Mouse (Mus musculus): ENCODE measurements around the gene Gpc5.
A peak's percentile ranks its signal among the peaks of the same experiment; 100 is the strongest.

Gpc5 gene

DNA sequence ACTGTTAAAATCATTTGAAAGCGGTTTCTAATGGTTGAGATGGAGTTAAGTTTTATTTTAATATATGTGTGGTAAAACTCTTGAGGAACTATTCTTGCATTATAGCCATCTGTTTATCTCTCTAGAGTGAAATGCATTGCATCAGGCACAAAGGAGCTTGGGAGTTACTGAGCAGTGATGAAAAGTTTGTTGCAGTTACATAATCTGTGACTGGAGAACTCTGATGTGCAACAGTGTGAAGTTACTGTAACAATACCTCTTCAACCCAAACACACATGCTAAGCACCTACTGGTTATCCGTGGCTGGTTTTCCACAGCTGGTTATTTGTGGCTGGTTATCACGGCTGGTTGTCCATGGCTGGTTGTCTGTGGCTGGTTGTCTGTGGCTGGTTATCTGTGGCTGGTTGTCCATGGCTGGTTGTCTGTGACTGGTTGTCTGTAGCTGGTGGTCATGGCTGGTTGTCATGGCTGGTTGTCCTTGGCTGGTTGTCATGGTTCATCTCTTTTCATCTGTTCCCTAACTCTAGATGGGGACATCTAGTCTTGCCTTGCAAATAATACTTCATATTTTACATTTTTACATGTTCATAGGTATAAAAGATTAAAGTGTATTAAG is 273.4 kb downstream of the Gpc5 start:
- no peak for DNase-seq (ENCODE audit: low read depth)

DNA sequence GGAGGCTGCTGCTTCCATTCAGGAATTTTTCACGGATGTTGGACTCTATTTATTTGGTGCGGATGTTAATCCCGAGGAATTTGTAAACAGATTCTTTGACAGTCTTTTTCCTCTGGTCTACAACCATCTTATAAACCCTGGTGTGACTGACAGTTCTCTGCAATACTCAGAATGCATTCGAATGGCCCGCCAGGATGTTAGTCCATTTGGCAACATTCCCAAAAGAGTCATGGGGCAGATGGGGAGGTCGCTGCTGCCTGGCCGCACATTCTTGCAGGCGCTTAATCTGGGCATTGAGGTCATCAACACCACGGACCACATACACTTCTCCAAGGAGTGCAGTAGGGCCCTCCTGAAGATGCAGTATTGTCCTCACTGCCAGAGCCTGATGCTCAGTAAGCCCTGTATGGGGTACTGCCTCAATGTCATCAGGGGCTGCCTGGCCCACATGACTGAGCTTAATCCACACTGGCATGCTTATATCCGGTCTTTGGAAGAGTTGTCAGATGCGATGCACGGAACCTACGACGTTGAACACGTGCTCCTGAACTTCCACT is 277.7 kb downstream of the Gpc5 start:
- no peak for DNase-seq (ENCODE audit: low read depth)

DNA sequence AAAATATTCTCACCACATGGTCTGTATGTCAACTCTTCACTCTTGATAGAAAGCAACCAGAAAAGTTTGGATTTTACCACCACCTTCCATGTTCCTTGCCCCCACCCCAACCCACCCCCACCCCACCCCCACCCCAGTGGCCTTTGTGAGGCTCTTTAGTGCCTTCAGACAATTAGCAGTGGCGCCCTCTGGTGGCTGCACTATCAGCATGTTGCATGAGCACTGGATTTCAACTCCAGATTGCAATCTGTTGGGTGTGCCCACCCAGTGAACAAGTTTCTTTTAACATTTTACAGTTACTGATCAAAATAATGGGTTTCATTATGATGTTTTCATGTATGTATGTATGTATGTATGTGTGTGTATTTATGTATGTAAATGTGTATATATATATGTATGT is 279.1 kb downstream of the Gpc5 start:
- DNase-seq (ENCODE audit: low read depth) = no peak

DNA sequence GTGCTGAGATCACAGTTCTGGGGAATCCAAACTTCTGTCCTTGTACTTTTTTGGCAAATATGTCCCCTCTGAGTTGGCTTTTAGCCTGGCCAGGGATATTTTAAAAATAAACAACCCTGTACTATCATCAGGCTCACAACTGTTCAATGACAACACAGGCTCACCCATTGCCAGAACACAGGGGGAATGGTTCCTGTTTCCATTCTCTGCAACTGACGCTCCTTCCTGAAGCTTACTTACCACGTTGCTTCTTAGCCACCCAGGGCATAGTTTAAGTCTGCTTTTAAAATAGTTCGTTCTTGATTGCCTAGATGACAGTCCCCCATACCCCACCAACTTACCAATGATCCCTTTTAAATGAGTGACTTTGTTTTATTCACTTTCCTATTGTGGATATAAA is 299.8 kb downstream of the Gpc5 start:
- no peak for DNase-seq (ENCODE audit: low read depth)

DNA sequence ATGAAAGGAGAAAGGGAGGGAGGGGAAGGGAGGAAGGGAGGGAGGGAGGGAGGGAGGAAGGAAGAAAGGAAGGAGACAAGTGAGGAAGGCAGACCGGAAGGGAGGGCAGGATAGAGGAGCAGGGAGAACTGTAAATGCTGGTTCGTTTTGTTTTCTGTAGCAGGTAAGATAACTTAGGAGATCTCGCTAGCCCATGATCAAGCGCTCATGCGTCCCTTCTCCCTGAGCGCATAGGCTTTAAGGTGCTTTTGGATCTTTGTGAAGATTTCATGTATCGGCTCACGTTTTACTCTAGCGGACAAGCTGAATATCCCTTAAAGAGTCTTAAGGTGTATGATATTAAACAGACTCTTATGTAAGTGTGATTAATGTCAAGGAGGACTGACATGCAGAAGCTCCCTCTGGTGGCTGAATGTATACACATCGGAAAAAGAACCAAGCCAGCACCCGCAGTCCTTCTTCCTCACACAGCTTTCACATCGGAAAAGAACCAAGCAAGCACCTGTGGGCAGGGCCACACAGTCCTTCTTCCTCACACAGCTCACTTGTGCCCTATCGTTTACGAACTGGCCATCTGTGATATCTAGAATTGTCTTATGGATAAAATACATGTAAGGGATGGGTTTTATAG is 301.0 kb downstream of the Gpc5 start:
- peak; percentile 12 for DNase-seq (ENCODE audit: low read depth)

DNA sequence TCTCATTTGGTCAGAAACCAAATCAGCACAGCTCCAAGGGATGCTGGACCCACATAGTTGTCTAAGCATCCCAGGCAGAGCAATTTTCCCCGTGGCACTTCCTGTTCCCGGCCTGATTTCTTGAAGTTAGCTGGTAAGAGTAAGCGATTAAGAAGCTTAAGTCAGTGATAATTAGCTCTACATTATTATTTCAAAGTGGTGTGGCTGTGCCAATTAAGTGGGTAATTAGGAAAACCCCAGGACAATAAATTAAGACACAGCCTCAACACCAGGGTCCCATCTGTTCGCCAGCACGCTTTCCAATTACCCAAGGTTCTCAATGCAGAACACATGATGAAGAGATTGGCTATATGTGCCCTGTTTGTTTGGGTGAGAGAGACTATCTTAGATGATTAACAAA is 314.6 kb downstream of the Gpc5 start:
- DNase-seq (ENCODE audit: low read depth) = no peak

DNA sequence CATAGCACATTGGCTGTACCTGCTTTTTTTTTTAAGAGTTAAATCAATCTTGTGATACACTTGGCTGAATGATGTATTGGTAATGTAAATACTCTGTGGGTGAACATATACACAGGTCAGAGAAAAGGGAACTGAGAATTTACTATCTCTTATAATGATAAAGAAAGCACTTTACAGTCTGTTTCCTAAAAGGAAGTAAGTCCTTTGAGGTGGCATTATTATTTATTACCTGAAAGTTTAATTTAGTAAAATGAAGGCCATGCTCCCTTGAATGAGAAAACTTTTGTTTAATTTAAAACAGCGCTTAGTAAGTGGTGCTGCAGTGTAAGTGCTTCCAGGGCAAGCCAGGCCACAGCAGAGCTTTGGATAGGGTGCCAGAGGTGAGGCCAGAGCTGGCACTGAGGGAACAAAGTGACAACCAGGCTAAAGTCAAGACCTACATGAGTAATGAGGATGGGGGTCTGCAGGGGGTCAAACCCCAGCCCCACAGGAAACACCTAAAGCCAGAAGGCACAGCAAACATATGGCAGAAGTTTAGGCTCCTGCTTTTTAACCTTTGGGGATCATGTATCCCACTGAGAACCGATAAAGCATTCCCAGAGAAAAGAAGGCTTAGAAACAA is 315.4 kb downstream of the Gpc5 start:
- no peak for DNase-seq (ENCODE audit: low read depth)

DNA sequence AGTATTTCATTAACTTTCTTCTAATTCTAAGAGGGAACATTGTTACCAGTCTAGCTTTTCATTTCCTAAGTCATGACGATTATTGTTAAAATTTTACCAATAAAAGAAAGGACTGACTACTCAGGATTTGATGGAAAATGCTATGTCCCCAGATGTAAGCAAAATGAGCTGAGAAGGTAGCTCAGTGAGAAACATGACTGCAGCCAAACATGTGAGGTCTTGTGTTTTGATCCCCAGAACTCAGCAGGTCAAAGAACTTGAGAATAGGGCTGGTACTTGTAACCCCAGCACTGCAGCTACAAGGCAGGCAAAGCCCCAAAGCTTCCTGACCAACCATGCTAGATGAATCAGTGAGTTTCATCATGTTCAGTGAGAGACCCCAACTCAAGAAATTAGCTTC is 318.9 kb downstream of the Gpc5 start:
- no peak for DNase-seq (ENCODE audit: low read depth)

DNA sequence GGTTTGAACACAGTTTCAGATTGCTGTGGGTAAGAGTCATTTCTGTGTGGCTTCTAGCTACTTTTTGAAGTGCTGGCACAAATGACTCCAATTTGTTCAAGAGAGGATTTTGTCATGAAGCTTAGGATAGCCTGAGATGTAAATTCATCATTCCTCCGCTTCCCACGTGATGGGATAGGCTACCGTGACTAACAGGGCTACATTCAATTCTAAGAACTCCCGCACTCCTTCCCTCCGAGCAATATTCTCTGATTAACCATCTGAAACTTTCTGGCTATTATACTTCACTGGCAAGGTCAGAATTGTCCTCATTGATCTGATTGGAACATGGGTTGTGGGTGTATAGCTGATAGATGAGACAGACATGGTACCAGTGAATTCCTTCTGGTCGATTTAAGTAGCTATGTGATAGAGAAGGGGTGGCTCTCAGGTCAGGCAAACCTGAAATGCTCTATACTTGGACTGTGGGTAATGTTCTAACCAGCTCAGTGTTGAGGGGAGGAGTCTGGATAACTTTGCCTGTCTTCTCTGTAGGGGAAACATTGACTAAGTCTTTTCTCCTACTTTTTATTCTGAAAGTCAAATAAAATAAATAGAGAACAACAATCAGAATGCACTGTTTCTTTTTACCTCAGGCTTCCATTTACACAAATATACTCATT is 319.6 kb downstream of the Gpc5 start:
- DNase-seq (ENCODE audit: low read depth) = no peak

DNA sequence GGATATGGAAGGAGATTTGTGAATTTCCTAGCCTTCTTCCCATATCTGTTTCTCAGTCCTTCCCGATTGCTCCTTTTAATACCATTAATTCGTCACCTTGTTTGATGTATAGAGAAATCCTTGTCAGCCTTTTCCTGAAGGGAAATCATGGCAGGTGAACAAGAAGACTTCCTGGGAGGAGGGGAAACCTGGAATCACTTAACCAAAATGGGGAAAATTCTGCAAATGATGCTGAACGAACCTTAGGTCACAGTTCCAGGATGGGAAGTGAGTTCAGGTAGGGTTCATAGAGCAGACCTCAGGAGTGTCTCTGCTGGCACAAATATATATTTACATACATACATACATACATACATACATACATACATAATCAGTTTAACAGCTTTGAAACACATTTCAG is 320.8 kb downstream of the Gpc5 start:
- no peak for DNase-seq (ENCODE audit: low read depth)

DNA sequence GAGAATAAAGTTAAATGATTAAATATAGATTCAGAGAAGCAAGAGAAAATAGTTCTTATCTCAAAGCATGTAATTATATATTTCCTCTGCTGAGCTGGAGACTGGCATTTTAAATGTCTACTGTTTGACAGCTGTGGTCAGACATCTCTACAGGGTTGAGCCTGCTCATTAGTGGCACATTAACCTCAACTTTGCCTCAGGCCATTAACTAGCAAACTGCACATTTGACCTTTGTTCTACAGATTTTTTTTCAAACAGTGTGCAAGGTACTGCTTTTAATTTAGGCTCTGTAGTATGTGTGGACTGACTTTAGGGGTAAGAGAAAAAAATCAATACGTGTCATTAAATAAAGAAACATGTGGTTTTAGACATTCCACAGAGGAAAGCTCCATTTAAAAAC is 321.4 kb downstream of the Gpc5 start:
- no peak for DNase-seq (ENCODE audit: low read depth)

DNA sequence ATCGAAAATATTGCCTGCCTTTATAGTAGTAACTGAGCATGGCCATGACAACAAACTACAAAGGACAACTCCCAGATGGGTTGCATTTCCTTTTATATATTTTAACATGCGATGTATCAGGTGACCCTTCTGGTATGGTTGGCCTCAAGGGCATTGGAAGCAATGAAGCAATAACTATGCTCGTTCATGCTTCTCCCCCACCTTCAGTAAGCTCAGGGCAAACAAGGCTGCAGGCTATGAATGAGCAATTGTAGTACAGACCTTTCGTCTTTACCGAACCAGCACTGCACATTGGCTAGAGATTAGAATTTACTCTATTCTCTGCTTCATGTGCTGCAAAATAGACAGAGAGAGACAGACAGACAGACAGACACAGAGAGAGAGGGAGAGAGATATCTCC is 322.5 kb downstream of the Gpc5 start:
- DNase-seq (ENCODE audit: low read depth) = no peak

DNA sequence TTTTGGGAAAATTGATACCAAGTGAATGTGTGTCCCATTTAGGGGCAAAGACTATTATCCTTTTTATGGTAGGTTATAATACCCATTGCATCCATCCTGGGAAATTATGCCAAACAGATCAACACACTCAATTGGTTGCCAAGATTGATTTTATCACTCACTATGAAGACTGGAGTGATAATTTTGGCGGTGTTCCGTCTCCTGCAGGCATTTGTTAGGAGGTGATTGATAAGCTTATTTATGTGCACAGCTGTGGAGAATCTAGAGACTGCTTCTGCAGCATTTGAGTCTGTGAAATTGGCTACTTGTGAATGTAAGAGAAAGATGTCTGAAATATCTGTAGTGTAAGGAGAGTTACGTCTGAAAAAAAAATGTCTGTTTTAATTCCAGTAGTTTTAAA is 340.0 kb downstream of the Gpc5 start:
- DNase-seq (ENCODE audit: low read depth) = no peak

DNA sequence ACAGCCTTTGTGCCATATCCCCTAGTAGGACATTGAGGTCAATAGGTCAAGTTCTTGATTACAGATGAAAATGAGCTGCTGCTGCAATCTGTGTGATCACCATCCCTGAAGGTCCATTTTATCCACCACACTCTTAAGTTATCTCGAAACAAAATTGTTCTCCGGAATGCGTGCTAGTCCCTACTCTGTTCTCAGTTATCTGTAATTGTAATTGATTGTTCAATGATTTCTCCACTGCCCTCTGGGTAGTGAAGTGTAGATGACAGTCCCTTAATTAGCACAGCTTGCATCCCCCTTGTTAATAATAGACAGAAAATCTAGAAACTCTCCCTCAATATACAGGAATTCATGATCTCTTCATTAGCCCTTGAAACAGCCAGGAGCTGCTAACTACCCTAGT is 340.4 kb downstream of the Gpc5 start:
- no peak for DNase-seq (ENCODE audit: low read depth)

DNA sequence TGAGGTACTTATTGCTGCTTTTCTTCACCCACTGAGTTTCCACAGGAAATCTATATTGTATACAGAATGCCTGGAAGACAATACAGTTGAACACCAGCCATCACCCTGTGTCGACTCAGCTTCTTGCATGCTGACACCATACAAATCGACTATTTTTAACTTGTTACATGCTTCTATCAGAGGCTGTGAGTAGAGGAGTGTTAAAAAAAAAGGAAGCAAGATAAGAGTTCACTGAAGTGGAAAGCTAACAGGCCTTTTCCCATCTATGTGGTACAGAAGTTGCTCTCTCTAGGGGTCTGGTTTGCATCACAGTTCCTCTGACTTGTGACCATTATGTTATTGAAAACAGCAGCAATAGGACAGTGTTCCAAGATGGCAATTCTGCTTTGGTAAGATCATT is 344.6 kb downstream of the Gpc5 start:
- DNase-seq (ENCODE audit: low read depth) = no peak

DNA sequence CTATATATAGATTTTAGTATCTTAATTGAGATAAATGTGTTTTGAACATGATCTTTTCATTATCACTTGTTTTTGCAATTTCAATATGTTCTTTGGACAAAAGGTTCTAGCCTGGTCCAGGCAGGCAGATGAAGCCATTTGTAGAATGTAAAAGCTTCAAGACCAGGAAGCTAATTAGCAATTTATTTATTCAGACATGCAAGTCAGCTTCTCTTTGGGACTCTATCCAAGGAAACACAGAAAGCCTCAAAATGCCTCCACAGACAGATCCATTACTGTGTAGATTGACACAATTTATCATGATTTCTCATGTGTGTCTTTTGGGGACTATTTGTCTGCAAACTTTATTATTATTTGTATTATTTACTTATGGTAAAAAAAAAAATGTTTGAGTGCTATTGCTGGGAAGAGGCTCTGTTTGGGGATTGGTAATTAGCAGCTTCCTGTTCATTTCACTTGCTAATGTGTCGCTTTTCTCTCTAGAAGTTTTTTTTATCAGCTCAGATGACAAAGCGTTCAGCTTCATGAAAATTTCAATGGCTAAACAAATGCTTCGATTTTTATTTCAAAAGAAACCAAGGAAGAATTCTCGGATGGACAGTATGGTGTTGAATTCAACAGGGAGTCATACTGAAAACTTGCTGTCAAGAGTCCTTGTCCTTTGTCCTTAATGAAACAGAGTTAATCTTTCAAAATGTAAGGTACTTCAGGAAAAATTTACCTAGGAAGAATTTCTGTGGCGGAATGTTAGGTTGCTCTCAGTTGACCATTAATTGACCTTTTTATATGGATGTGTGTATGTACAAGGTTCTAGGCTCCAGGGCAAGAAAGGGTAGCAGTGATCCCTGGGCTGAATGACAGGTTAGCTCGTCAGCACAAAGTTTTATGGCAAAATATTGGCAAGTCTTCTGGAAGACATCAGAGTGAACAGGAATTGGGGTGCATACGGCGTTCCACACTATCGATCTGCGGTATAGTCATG is 353.1 kb downstream of the Gpc5 start:
- DNase-seq (ENCODE audit: low read depth) = no peak

DNA sequence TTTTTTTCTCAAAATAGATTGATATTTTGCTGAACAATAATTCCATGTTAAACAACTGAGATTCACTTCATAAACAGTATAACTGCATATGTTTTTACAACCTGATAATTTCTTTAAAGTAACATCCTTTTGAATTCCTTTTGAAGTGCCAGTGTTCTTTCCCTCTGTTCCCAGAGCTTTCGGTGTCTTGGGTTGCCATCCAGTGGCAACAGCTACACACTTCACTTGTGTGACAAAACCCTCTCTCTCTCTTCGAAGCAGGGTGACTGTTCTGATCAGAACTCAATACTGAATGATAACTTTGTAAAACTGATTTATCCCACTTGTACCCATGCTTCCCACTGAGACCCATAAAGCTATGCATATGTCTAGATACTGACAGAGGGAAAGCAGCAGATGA is 358.9 kb downstream of the Gpc5 start:
- no peak for DNase-seq (ENCODE audit: low read depth)

DNA sequence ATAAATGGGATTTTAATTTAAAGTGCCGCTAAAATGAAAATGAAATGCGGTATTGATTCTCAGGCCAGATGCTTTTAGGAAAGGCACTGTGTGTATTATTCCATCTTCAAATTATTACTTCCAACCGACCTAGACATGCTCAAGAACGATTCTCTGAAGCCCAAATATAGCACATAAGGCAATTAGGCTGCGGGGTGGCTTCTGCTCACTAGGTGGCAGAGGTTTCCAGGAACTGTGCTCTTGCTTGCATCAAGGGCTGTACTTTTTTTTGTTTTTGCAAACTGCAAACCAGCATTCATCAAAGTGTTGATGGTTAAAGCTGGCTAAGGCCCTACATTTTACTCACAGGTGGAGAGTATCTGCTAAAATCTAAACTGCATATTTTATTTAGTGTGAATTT is 375.9 kb downstream of the Gpc5 start:
- no peak for DNase-seq (ENCODE audit: low read depth)

DNA sequence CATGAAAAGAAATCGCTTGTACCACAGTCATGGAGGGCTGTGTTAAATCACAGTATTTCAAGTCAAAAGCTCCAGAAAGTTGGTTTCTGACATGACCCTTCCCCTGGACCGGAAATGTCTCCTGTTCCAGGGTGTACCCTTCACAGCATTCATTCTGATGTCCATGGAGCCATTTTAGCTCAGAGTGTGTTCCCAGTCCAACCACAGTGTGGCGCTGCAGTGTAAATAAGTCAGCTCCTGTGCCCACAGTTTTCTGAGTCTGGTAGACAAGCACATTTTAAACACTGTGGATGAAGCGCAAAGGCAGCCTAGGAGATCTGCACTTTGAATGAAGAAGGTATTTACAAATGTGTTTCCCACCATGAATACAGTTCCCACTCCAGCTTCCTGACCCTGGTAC is 383.2 kb downstream of the Gpc5 start:
- no peak for DNase-seq (ENCODE audit: low read depth)

DNA sequence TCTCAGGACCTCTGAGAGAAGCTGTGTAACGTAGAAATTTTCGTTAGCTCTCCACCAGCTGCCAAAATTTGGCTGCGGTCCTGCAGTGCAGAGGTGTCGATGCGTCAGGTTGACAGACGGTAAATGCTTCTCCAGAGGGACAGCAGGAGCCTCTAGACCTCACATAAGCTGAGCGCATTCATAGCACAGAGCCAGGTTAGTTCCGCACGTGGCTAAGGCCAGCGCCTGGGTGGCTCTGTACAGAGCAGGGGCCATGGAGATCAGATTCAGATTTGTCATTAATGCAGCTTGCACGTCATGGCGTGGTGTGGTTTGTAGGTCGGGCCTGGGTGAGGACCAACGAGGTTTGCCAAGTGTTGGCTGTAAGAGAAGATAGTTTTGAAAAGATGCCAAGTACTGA is 385.3 kb downstream of the Gpc5 start:
- DNase-seq (ENCODE audit: low read depth) = no peak

DNA sequence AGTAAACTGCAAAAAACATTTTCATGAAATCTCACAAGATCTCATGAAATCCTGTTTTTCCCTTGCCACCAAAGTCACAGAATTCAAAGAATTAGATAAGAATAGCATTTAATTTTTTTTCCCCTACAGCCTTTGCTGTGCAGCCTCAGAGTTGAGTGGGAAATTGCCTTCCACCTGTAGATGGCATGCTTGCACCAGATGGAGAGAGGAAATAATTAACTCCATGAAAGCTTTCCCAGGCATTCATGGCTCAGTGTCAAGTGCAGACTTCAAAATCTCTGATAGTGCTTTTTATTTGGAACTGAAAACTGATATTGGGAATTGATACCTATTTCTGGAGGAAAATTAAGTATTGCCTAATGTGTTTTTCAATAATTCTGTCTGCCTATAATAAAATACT is 393.1 kb downstream of the Gpc5 start:
- no peak for DNase-seq (ENCODE audit: low read depth)

DNA sequence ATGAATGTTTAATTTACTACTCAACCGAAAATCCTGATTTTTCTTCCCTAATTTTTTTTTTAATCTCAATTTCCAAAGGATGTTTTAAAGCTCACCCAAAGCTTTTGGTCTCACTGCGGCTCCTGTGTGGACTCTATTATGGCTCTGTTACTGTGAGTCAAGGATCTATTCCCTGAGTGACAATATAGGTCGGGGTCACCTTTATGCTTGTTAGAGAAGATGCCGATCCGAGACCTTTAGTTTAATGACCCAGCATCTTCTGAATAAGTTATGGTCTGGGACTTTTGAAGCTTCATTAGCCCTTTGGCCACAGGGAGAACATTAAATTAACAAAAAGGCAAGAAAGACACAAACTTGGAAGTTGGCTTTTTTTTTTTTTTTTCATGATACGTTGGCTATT is 408.8 kb downstream of the Gpc5 start:
- DNase-seq (ENCODE audit: low read depth) = no peak

All from fibroblast of lung, adult 2 months (primary cell).